Mouse (Mus musculus) cerebellum, adult 9-11 months (tissue): Measurements from ENCODE around the gene Atp13a2.

Source experiments
- DNase-seq: peaks from one replicate; pipeline ENCODE4 v3.0.0; 2022

Gene Atp13a2

DNA sequence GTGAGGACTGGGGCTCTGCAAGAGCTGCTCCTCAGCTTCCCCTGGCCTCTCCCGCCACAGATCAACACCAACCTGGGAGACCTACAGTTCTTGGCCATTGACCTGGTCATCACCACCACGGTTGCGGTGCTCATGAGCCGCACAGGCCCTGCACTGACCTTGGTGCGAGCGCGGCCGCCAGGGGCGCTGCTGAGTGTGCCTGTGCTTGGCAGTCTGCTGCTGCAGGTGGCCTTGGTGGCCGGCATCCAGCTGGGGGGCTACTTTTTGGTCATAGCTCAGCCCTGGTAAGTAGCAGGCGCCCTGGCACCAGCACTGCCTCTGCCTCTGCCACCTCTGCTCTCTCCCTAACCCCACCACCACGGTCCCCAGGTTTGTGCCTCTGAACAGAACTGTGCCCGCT lies 19.3 kb downstream of the Atp13a2 start:
- peak; percentile 65 for DNase-seq

DNA sequence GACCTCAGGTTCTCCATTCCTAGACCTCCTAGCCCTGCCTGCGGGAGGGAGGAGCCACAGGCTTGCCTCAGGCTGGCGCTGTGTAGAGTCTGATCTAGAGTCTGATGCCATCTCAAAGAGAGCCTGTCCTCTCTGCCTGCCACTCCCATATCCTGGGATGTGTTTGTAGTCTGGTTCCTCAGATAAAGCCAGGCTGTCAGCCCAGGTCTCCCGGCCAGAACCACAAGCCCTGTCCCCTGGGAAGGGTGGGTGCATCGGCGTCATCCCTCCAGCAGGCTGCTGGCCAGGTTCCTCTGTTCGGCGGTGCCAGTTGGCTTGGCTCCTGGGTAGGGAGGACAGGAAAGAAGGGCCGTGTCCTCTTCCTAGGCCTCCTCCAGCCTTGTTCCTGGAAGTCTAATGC lies 21.4 kb downstream of the Atp13a2 start:
- DNase-seq, result peak; percentile 65

DNA sequence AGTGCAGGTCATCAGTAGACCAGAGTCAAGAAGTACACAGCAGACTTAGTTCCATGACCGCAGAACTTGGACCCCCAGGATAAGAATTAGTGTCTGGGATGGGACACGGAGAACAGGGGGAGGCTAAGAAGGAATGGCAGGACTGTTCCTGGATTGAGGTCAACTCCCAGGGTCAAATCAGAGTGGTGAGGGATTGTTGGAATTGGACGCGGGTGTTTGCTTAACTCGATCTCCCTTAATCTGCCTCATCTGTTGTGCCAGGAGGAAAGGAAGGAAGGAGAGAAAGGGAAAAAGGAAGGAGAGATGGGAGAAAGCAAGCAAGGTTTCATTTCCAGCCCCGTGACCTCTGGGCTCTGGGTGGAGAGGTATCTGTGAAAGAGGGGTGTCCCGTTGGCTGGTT lies 23.4 kb downstream of the Atp13a2 start, which contains the start of gene Mfap2:
Gene Mfap2 (plus strand): TSS at position 301 of the 400 bp plus-strand sequence.
- DNase-seq, result no peak

DNA sequence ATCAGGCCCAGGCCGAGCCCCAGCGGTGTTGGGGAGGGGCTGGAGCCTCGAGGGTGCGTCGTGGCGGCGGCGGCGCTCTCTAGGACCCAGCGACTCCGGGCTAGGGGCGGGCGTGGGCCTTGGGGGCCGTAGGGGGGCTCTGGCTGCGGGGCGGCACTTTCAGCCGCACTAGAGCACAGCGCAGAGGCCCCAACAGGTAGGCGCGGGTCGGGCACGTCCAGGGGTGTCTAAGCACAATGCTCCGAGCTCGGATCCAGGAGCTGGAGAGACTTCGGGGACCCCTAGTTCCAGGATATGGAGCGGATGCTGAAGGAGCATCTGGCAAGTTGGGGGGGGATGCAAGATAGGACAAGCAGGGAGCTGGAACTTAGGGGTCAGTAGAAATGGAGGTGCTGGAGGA lies 23.9 kb downstream of the Atp13a2 start:
- DNase-seq, result no peak

DNA sequence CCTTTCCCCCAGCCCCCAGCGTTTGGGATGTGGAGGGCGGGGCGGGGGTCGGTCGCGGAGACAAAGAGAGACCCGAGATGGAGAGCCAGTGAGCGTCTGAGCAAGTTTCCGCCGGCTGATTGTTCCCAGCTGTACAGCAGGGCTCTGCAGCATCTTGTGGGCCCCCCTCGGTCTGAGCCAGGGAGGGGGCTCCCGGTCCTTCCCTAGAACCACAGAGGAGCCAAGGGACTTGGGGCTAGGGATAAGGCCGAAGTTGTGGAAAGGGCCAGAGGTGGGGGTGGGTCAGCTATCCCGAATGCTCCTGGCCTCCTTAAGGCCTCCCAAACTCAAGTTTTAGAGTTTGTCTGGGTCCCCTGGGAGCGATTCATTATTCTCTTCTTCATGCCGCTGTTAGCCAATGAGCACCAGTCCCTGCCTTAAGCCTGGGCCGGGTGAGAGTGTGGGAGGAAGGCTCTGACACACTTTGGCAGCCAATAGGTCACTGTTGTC lies 24.3 kb downstream of the Atp13a2 start:
- no peak for DNase-seq

DNA sequence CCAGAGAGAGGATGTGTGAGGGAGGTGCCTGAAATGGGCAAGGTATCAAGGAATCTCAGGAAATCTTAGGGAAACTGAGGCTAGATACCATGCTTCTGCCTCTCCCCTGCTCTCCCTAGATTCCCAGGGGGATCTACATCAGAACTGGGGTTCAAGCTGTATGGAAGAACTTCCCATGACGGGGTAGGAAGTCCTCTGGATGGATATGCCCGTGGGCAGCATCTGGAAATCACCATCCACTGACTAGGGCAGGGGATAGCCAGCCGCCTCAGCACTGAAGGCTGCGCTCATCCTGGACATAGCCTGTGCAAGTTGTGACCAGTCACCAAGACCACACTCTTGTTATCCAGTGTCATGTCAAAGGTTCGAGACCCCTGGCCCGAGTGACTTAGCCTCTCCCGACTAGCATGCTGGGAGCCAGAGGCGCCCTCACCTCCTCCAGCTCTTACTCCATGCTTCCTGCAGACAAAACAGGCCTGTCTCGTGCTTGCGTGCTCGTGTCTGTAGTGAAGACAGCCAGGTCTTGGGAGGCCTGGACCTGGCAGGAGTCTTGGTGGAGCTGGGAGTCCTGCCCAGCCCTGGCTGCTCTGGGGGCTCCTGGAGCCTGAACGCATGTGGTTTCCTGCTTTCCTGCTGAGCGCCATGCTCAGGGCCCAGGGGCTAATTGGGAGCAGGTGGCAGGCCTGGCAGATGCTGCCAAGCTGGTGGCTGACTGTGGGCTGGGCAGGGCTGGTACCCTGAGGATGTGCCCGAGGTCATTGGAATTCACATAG lies 25.1 kb downstream of the Atp13a2 start:
- DNase-seq, result peak; percentile 86

DNA sequence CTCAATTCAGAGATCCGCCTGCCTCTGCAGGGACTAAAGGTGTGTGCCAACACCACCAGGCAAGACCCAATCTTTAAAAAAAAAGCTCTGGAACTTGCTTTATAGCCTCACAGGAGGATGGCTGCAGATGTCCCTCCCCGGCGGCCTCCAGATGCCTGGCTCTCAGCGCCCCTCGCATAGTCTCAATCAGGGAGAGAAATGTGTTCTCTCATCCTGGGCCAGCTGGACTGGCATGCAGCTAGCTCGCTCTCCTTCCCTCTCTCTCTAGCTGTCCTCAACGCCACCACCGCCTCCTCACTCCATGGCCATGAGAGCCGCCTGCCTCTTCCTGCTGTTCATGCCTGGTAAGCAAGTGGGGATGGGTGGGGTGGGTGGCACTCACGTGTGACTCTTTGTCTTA lies 25.9 kb downstream of the Atp13a2 start:
- peak; percentile 52 for DNase-seq

DNA sequence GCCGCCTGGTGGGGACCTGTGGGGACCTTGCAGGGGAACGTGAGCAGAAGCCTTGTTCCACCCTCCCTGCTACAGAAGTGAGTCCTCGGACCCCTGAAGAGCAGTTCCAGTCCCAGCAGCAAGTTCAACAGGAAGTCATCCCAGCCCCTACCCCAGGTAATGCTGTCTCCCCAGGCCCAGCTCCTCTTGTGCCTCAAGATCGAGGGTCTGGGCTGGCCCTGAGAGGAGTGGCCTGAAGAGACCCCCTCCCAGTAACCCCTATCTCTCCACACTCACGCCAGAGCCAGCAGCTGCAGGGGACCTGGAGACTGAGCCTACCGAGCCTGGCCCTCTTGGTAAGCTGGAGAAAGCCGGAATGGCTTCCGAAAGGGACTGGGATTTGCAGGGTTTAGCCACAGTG lies 27.4 kb downstream of the Atp13a2 start:
- no peak for DNase-seq

DNA sequence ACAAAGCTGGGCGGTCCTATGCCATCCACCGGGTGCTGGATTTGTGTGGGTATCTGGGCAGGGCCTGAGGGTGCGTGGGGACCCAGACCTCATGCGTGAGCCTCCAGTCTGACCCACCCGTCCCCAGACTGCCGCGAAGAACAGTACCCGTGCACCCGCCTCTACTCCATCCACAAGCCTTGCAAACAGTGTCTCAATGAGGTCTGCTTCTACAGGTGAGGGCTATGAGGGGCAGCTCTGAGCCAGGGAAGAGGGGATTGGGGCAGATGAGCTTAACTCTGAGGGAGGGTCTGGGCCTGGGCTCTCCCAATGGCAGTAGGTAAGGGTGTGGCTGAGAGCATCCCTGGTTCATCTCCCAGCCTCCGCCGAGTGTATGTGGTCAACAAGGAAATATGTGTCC lies 28.2 kb downstream of the Atp13a2 start:
- DNase-seq, result no peak

DNA sequence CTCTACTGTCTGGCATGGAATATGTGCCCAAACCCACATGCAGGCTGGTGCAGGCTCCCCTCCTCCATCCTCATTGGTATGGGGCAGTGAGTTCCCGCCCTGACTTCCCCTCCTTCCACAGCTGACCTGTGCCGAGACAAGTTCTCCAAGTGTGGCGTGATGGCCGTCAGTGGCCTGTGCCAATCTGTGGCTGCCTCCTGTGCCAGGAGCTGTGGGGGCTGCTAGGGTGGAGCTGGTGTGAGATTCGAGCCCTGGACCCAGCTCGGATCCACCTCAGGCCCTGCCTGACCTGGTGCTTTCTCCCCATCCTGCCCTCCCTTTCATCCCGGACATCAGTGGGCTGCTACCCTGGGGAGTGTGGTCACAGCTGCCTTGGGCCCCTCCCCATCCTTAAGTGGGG lies 28.7 kb downstream of the Atp13a2 start:
- peak; percentile 45 for DNase-seq

DNA sequence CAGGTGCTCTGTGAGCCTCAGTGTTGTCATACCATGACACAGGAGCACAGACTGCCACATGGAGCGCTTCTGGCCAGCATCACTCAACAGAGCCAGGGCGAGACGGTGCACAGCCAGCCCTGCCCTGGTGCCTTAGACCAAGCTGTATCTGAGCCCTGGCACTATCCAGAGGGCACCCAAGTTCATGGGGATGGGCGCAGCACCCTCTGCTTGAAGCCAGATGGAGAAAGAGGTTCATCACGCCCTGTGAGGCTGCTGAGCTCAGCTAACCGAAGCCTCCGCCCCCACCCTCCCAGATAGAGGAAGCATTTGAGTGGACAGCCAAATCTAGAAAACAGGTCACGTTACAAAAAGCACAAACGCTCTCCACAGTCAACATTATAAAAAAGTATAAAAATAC lies 29.6 kb downstream of the Atp13a2 start:
- DNase-seq, result peak; percentile 39

DNA sequence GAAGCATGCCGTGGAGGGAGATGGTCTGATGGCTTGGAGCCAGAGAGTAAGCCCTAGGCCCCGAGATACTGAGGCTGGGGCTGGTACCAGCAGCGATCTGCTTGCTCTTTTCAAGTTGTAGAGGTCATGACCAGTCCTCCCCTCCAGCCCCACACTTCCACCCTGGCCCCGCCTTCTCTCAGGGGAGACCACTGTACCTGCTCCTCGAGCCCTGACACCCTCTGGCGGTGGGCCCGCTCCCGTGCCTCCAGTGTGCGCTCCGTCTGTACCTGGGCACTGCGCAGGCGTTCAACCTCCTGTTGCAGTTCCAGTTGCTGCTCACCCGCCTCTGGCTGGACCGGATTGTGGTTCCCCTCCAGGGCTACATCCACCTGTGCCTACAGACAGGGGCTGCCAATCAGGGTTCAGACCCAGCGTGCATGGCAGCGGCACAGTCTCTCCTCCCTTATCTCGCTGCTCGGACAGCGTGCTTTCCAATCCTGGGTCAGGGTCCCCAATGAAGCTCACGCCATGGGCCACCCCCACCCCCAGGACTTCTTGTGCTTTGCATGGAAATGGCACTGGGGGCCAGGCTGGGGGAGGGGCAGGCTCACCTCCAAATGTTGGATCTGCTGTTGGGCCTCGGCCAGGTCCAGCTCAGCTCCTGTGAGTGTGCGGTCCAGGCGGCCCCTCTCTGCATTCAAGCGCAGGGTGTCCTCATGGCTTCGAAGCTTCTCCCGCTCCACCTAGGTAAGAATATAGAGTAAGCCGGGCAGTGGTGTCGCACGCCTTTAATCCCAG lies 31.2 kb downstream of the Atp13a2 start:
- DNase-seq, result peak; percentile 57

DNA sequence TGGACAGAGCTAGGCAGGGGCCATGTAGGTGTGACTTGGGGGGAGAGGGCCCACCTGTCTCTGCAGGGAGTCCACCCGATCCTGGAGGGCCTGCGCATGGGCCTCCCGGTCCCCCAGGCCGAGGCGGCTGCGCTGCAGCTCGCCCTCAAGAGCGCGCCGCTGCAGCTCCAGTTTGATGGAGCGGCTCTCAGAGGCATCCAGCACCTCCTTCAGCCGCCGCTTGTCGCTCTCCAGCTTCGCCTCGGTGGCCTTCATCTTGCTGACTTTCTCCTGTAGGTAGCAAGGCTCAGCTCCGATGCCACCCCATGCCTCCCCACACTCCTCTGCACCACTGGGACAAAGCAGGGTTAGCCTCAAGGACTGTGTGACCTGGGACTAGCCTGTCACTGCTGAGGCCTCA lies 33.5 kb downstream of the Atp13a2 start:
- peak; percentile 32 for DNase-seq

DNA sequence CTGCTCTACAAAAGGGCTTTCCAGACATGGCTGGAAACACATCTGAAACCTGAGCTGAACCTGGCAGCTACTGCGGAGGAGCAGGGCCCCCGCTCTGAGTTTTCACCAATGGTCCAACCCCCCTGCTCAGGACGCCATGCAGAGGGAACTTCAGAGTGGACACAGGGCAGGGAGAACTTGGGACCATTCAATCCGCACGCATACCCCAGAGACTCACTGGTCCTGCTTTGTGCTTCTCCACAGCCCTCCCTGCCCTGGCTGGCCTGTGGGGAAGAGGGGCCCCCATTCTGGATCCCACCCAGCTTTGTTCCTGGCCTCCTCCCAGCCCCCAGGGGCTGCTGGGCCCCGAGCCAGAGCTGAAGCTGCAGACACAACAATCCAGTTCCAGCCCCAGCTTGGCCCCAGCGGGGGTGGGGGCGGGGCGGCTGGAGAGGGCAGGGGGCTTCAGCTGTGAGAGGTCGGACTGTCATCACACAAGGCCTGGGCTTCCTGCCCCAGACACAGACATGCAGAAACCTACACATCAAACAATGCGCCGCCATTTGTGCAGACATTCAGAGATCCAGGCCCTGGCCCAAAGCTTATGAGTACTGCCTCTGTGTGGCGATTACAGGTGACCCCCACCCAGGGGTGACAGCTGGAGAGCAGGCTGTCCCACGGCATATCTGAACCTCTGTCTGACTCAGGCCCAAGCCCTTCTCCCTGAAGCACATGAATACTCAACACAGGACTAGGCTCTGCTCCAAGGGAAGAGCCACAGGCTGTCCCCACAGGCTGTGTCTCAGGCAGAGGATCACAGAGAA lies 34.3 kb downstream of the Atp13a2 start:
- DNase-seq, result peak; percentile 66

DNA sequence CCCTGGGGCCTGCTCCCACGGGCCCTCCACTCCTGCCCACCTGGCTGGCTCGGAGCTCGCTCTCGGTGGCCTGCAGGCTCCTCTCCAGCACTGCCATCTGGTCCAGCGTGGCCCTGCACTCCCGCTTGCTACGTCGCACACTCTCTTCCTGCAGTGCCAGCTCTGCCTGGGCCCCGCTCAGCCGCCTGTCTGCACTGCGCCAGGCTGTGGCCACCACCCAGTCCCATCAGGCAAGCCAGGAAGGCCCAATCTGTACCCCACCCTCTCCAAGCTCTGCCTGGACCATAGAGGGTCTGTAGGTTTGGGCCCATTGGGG lies 34.9 kb downstream of the Atp13a2 start:
- DNase-seq, result peak; percentile 77

DNA sequence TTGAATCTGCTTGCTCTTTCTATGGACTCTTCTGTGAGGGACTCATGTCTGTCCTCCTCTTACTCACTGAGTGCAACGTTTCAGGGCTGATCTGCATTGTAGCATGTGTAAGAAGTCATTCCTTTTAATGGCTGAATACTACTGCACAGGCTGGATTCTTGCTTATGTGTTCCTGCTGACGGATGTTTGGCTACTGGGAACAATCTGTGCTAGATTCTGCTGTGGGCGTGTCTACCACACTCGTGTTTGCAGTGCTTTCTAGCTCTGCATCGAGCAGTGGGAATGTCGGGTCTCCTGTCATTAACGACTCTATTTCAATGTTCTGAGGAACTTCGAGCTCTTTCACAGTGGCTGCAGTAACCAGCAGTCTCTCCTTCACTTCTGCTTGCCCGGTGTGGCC lies 37.4 kb downstream of the Atp13a2 start:
- no peak for DNase-seq

DNA sequence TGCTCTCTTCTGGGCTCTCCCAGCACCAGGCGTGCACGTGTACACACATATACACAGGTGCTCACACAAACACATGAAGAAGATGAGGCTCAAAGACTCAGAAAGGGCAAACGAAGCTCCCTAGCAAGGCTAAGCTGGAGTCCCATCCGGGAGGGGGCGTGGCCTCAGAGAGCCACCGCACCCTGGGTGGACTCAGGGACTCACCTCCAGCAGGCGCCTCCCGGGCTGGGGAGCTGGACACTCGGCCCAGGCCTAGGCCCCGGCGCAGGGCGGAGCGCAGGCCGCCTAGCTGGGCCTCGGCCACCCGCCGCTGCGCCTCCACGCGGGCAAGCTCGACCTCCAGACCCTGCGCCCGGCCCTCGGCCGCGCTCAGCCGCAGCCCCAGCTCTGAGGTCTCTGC lies 38.3 kb downstream of the Atp13a2 start:
- no peak for DNase-seq

DNA sequence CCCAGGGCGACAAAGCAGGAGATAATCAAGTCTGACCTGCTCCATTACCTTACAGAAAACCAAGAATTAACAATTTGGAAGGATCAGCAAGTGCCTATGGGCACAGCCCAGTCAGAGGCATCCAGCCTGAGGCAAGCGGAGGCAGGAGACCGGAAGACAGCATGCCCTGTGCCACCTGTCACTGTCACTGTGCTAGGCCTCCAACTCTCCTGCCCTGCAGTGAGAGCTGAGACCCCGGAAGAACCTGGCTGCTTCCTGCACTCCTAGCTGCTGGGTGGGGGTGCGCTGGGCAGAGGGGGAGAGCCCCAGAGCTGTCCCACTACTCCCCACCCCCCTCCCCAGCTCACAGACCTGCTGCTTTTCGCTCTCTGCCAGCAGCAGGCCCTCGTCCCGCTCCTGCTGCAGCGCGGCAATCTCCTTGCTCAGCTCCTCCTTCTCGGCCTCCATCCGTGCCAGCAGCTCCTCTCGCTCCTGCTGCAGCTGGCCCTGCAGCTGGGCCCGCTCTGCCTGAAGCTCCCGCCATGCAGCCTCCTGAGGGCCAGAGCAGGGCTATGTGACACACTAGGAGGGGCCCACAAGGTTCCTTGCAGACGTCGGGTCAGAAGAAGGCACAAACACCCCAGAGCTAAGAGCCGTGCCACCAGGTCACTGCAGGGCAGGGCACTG lies 44.0 kb downstream of the Atp13a2 start:
- peak; percentile 72 for DNase-seq

DNA sequence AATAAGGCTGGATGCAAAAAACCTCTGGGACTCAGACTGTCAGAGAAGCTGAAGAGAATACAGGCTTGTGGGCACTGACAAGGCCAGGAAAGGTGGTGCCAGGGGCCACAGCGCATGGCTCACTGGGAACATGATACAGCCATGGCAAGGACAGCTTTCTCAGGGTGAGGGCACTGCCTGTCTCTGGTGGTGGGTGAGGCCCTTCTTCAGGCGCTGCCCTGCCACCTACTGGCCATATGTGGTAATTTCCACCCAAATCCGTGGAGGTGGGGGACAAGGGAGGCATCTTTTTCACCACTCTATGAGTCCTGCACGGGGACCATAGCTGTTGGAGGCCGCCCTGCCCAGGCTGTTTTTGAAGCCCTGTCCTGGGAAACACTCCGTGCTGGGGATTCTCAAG lies 45.1 kb downstream of the Atp13a2 start:
- peak; percentile 87 for DNase-seq

DNA sequence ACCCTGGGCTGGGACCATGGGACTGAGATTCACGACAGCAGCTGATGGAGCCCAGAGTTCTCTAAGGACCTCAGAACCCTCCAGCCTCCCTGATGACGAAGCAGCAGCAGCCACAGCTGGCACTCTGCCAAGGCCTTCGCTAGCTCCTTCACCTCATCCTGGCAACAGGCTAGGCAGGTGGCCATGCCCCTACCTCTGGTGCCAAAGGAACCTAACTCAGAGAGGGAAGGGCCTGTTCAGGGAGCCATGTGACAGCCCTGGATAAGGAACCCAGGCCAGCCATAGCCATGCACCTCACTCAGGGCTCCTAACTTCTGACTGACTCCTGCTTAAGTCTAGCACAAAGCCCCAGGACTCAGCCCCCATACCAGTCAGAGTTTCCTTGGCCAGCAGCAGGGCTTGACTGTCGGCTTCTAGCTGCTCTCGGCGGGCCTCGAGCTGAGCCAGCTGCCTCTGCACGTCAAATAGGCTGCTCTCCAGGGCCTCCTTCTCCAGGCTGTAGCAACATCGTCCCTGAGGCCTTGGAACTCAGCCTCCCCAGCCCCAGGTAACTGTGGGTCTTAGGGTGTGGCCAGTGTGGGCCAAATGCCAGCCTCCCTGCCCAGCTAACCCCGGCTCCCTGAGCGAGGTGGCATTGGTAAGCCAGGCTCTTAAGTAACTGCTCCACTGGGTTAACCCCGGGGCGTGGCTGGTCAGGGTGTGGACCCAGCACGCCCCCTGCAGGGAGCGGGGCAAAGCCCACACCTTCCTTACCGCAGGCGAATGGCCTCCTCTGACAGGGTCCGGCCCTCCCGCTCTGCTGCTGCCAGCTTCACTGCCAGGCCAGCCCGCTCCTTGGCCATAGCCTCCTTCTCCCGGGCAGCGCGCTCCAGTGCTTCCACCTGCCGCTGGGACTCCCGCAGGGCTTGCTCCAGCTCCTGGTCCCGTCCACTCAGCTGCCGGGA lies 47.2 kb downstream of the Atp13a2 start:
- DNase-seq, result peak; percentile 63

DNA sequence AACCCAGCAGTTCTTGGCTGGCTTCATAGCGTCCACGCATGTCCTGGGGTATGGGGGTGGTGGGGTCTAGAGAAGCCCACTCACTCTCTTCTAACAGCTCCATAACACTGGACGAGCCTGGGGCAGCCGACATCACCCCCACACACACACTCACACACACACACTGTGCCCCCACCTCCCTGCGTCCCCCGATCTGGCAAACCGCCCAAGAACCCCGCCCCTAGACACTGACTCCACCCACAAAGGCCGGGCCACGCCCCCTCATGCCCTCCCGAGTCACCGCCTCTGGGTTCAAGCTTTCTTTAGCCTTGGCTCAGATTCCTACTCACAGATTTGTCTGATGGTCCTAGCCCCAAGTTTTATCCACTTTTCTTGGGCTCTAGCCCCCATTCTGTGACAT lies 54.4 kb downstream of the Atp13a2 start:
- DNase-seq, result no peak

DNA sequence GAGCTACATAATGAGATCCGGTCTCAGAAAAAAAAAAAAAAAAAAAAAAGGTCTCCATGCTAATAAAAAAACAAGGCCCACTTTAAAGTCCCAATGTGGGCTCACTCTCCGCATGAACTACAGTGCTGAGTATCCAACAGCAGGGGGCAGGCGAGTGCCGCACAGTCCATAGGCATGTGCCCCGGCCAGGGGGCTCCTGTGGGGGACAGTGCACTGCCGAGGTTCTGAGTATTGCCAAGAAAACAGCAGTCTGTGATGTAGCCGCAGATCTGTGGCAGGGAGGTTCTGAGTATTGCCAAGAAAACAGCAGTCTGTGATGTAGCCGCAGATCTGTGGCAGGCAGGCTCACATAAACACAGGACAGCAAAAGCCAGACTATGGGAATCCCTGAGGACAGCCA lies 58.1 kb downstream of the Atp13a2 start:
- DNase-seq, result peak; percentile 41
